Mouse (Mus musculus): ENCODE measurements at regions not wholly inside any gene's neighbourhood (a gene's known extent, or its start where the extent isn't known, plus 50 kb on each side); places are given as distances from the start of the nearest gene placed in this dataset.

DNA sequence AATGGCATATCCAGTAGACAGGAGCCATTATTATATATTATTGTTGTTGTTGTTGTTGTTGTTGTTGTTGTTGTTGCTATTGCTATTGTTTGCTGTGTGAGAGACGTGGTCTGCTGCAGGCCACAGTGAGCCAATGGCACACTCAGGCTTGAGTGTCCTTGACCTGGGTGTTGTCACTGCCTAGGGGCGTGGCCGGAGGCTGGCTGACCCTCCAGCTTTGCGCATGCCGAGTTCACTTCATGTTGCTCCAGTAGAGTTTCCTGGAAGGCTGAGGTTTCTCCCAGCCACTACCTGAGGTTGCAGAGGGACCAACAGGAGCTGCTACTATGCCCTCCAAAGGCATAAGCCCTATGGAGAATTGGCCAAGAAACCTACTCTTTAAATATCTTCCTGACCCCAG is 83.1 kb upstream of the Csf3r start:
- no peak for DNase-seq

DNA sequence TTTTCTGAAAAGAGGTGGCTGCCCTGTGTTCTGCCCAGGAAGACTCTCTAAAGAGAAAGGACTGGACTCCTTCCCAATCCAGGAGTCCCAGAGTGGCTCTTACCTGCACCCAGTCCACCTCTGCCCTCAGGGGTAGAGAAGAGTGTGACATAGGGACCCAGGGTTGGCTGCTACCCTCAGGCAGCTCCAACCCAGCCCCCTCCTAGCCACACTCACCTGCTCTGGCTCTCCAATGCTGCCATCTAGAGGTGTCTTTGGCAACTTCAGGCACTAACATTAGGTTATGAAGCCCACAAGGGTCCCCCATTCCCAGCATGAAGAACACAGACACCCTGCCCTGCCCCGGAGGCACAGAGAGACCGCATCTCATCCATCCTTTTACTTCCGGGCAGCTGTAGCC is 82.4 kb upstream of the Csf3r start:
- DNase-seq, result peak; percentile 11

DNA sequence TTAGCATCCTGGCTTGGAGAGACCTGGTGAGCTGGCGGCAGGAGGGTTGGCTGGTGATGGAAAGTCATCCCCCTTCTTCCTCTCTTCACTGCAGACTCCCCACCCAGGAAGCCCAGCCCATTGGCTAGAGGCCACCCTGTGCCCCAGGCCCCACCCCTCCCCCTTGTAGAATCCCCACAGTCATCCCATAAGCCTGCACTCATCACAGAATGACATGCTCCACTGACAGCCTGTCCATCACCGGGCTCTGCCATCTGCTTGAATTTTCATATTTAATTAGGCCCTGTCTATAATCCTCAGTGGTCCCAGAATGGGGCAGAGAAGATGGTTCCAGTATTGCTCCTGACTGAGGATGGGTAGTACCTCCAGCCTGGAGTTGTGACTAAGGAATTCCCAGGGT is 79.3 kb upstream of the Csf3r start:
- DNase-seq, result no peak

DNA sequence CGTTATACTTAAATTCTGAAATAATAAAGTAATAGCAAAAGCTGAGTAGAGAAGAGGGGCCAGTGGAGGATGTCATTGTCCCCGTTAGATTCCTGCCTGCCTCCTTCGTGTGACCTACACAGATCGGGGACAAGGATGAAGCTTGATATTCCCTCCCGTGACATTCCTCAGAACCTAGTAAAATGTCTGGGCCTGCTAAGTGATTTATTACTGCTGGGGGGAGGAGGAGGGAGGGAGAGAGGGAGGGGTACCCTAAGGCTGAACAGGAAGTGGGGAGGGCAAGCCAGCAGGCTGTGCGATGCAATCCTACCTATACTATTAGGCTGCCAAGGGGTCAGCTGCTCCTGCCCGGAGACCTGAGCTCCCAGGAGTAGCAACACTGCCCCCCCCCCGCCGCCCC is 64.9 kb upstream of the Csf3r start:
- no peak for DNase-seq

DNA sequence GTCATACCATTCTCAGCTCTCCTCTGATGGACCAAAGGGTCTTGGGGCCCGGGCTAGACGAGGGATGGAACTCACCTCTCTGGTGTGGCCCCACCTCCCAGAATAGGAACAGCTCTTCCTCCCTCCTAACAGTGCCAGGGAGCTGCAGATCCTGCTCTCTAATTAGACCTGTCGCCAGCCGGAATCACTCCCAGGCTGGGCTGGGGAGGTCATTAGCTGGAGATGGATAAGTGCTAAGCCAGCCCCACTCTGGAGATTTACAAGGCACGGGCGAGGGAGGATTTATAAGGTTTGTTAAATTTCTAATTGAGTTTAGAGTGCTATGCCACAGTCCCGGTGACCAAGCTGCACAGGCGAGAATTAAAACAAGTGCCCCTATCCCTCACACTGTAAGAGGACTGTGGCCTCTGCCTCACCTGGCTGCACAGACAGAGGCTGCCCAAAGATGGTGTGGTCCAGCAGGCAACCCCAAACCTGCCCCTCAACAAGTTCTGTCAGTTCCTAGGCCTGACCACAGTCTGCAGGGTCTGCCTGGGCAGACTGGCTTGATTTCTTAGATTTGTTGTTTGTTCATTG is 63.6 kb upstream of the Csf3r start:
- no peak for DNase-seq

DNA sequence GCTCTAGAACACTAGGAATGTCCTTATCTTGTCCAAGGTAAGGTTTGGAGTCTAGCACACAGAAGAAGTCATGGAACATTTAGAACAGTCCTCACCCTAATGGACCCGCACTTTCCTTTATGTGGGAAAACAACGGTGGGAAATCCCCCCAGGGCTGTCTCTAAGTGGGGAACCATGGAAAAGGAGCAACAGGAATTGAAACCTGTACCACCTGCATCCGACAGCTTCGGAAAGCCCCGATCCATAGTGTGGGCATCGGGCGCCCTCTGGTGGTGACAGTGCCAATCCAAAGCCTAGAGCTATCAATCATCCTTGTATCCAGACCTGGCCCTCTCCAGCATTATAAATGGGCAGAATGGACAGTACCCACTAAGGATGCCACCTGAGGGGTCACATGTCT is 61.7 kb upstream of the Csf3r start:
- peak; percentile 61 for DNase-seq

Measured in thymus, postnatal 25 days (tissue).